ENCODE assay signal across 27 mouse cellular contexts in the genomic region with DNA sequence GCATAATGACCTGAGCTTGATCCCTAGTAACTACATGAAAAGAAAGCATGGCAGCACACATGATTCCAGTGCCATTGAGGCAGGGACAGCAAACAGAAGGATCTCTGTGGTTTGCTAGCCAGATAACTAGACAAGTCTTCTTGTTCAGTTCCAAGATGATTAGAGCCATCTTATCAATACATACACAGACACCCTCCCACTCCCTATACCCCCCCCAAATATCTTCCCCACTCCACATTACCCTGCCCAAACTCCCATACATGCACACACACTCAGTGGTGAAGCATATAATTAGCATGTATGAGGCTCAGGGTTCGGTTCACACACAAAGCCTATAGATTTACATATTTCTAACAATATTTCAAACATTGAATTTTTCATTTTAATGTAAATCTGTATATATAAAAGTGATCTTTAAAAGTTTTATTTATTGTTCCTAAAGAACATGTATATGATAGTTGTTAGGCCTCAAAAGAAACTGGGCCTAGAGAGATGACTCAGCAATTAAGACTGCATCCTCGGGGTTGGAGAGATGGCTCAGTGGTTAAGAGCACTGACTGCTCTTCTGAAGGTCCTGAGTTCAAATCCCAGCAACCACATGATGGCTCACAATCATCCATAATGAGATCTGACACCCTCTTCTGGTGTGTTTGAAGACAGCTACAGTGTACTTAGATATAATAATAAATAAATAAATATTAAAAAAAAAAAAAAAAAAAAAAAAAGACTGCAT. TPM values are rescaled to one million over a fixed set of nuclear protein-coding genes. Genes with fewer than 3 reads are reported as not detected.
A peak's percentile ranks its signal among the peaks of the same experiment; 100 is the strongest.
DNase-seq lines count a peak whose midpoint lies in the region; ATAC-seq and TF ChIP-seq lines count a peak whose summit lies in the region.
"Had no signal": no experiment of that assay in that cellular context is flagged by ENCODE, and none has a peak within 500 bp of the region (broad histone marks: within the 10 kb centered on the region; RNA-seq: fewer than 3 reads in every experiment).

No protein-coding gene starts in this region.

- H3K27ac ChIP-seq in ES-E14 (ENCODE audit: insufficient read depth, low read depth, low read length, poor library complexity, severe bottlenecking), result no peak overlapping the region
- H3K27ac ChIP-seq in MEL (ENCODE audit: control insufficient read depth, low read depth, low read length), result no peak overlapping the region
- no peak overlapping the region for H3K27ac ChIP-seq in liver, embryonic 11.5 days (ENCODE audit: low read depth, low read length)
- 0 out of 2 replicates have a peak overlapping the region, but pooled peaks have one; percentile 22 for H3K27ac ChIP-seq in liver, embryonic 14.5 days
- H3K27ac ChIP-seq: forebrain, embryonic 10.5 days; forebrain, embryonic 13.5 days; gastrocnemius, adult 2 months; heart, embryonic 10.5 days; heart, embryonic 13.5 days; hindbrain, embryonic 14.5 days; hindbrain, postnatal 0 days had no signal

- no peak for TF ChIP-seq RAD21 in MEL (IDR thresholded peaks at IDR 0.05; ENCODE audit: low read depth, low read length)

- no peak overlapping the region for H3K9ac ChIP-seq in ES-E14 (ENCODE audit: insufficient read depth, low read depth, low read length, poor library complexity, severe bottlenecking)
- no peak overlapping the region for H3K9ac ChIP-seq in MEL (ENCODE audit: control insufficient read depth, low read depth, low read length, poor library complexity, severe bottlenecking)
- no peak overlapping the region for H3K9ac ChIP-seq in liver, embryonic 11.5 days (ENCODE audit: low read depth, low read length)
- H3K9ac ChIP-seq in liver, embryonic 14.5 days (replicated peaks), result no peak overlapping the region
- H3K9ac ChIP-seq: forebrain, embryonic 13.5 days; heart, embryonic 13.5 days; hindbrain, embryonic 14.5 days had no signal

- DNase-seq in ES-E14 (ENCODE audit: low read depth, low spot score) (no peak), MEL (ENCODE audit: low read depth, low spot score) (peak; percentile 31)
- DNase-seq in liver, embryonic 11.5 days (ENCODE audit: low spot score), result no peak
- DNase-seq in liver, embryonic 14.5 days (ENCODE audit: low read depth in 3 of 3, low spot score in 3 of 3), result no peak
- no peak for DNase-seq in thymus, postnatal 36 days
- no peak for DNase-seq in left cerebral cortex, postnatal 10 days (ENCODE audit: extremely low spot score in 1 of 2, low spot score in 2 of 2)
- no peak for DNase-seq in frontal cortex, postnatal 25 days (ENCODE audit: low spot score in 2 of 2)
- no peak for DNase-seq in testis, postnatal 14 days (ENCODE audit: low spot score)
- DNase-seq: adrenal gland, postnatal 10 days; adrenal gland, postnatal 36 days; cerebellum, adult 11-12 months; cerebellum, adult 8-10 months; cerebellum, postnatal 14 days; gastrocnemius, adult 2 months; gastrocnemius, postnatal 14 days; heart, adult 18-20 months; heart, postnatal 14 days; heart, postnatal 4 days had no signal

- TF ChIP-seq POLR2A in MEL (IDR thresholded peaks at IDR 0.05; ENCODE audit: control insufficient read depth in 1 of 2, insufficient read depth in 1 of 2, low read depth in 1 of 2, low read length in 2 of 2, poor library complexity in 1 of 2), result no peak

- peak; percentile 93 for ATAC-seq in liver, embryonic 11.5 days (replicated peaks; ENCODE audit: low FRiP score)
- ATAC-seq in liver, embryonic 14.5 days (ENCODE audit: insufficient read depth), result peak; percentile 86
- ATAC-seq: CD4-positive, CD25-positive, alpha-beta regulatory T cell, adult 4 months; forebrain, embryonic 13.5 days; forebrain, embryonic 16.5 days; hindbrain, postnatal 0 days; Patski had no signal

- WGBS in liver, embryonic 11.5 days, result 67% methylated on average over 2 of the region's 2 CpGs
- WGBS in liver, embryonic 14.5 days (ENCODE audit: insufficient replicate concordance), result 25% methylated on average over 2 of the region's 2 CpGs

- H3K4me3 ChIP-seq in ES-E14 (ENCODE audit: insufficient read depth in 1 of 2, low read depth in 1 of 2, low read length in 2 of 2, poor library complexity in 1 of 2, severe bottlenecking in 1 of 2) (no peak overlapping the region), MEL (ENCODE audit: control insufficient read depth in 1 of 2, insufficient read depth in 1 of 2, low read depth in 2 of 2, low read length in 2 of 2) (no peak overlapping the region)
- H3K4me3 ChIP-seq in liver, embryonic 11.5 days (ENCODE audit: low read depth, low read length), result no peak overlapping the region
- H3K4me3 ChIP-seq in liver, embryonic 14.5 days (ENCODE audit: insufficient read depth in 1 of 2, low read depth in 2 of 2, low read length in 2 of 2), result no peak overlapping the region
- H3K4me3 ChIP-seq: forebrain, embryonic 10.5 days; forebrain, embryonic 13.5 days; gastrocnemius, adult 2 months; heart, embryonic 10.5 days; heart, embryonic 13.5 days had no signal

- no peak for TF ChIP-seq CTCF in MEL (IDR thresholded peaks at IDR 0.05 in 2 of 3, conservative IDR thresholded peaks at IDR 0.05 in 1 of 3; ENCODE audit: control insufficient read depth in 1 of 3, insufficient read depth in 1 of 3, low read depth in 2 of 3, low read length in 3 of 3, poor library complexity in 1 of 3, severe bottlenecking in 1 of 3)
- no peak for TF ChIP-seq CTCF in liver, embryonic 14.5 days (IDR thresholded peaks at IDR 0.05; ENCODE audit: low read depth)

- H3K36me3 ChIP-seq in ES-E14 (ENCODE audit: control insufficient read depth, insufficient read depth, low read length, poor library complexity, severe bottlenecking) (peaks cover 2% of the 10 kb centered on the region), MEL (ENCODE audit: control insufficient read depth in 1 of 2, insufficient read depth in 2 of 2, low read length in 2 of 2) (peaks cover 4 to 6% of the 10 kb centered on the region in 2 experiments)
- no peaks in the 10 kb centered on the region for H3K36me3 ChIP-seq in liver, embryonic 11.5 days (ENCODE audit: control insufficient read depth, insufficient read depth, low read length)
- H3K36me3 ChIP-seq in liver, embryonic 14.5 days (replicated peaks; ENCODE audit: control insufficient read depth, insufficient read depth, low read depth), result no peaks in the 10 kb centered on the region; the same call in 1 of the 2 replicates

- in situ Hi-C loops in ES-E14 (cut with MboI; ENCODE audit: low sequenced_read_pairs in 2 of 2, unreplicated experiment in 2 of 2), result no loop called here

- TF ChIP-seq EP300 in MEL (IDR thresholded peaks at IDR 0.05; ENCODE audit: low read depth in 1 of 2, low read length in 2 of 2), result peak; percentile 46 to 56; a peak in 3 of 4 replicates
- TF ChIP-seq EP300 in liver, embryonic 14.5 days (IDR thresholded peaks at IDR 0.05; ENCODE audit: low read depth), result peak; percentile 39; the same call in 1 of the 2 replicates

- H3K4me2 ChIP-seq in liver, embryonic 11.5 days, result no peak overlapping the region
- H3K4me2 ChIP-seq in liver, embryonic 14.5 days (ENCODE audit: low read depth), result no peak overlapping the region
- H3K4me2 ChIP-seq: forebrain, embryonic 13.5 days; heart, embryonic 13.5 days; hindbrain, embryonic 14.5 days had no signal

- intact Hi-C loops in left cerebral cortex, postnatal 10 days (cut with DNase I), result no loop called here

- H3K27me3 ChIP-seq in MEL (ENCODE audit: control insufficient read depth in 1 of 2, insufficient read depth in 2 of 2, low read length in 2 of 2), result no peaks in the 10 kb centered on the region
- no peaks in the 10 kb centered on the region for H3K27me3 ChIP-seq in liver, embryonic 11.5 days (replicated peaks; ENCODE audit: control insufficient read depth, insufficient read depth, low read length)
- no peaks in the 10 kb centered on the region for H3K27me3 ChIP-seq in liver, embryonic 14.5 days (ENCODE audit: control insufficient read depth, insufficient read depth, low read length)
- H3K27me3 ChIP-seq: forebrain, embryonic 13.5 days; heart, embryonic 13.5 days; Patski had no signal

- no peaks in the 10 kb centered on the region for H3K9me3 ChIP-seq in ES-E14 (ENCODE audit: control insufficient read depth, insufficient read depth, low read depth, low read length)
- no peaks in the 10 kb centered on the region for H3K9me3 ChIP-seq in MEL (replicated peaks; ENCODE audit: insufficient read depth, low read length)
- no peaks in the 10 kb centered on the region for H3K9me3 ChIP-seq in liver, embryonic 11.5 days (ENCODE audit: control insufficient read depth, low read length)
- H3K9me3 ChIP-seq in liver, embryonic 14.5 days (ENCODE audit: control insufficient read depth, low read length), result no peaks in the 10 kb centered on the region
- H3K9me3 ChIP-seq: forebrain, embryonic 10.5 days; forebrain, embryonic 13.5 days; heart, embryonic 10.5 days; heart, embryonic 13.5 days had no signal

- H3K4me1 ChIP-seq in ES-E14 (ENCODE audit: control insufficient read depth in 2 of 2, insufficient read depth in 2 of 2, low read length in 2 of 2, poor library complexity in 1 of 2), result no peaks in the 10 kb centered on the region
- H3K4me1 ChIP-seq in MEL (ENCODE audit: control insufficient read depth in 1 of 2, insufficient read depth in 2 of 2, low read length in 2 of 2), result peaks cover 4 to 7% of the 10 kb centered on the region in 2 experiments; a peak in 2 of 4 replicates
- H3K4me1 ChIP-seq in liver, embryonic 11.5 days (replicated peaks; ENCODE audit: control insufficient read depth, insufficient read depth, low read length), result no peaks in the 10 kb centered on the region; the same call in 1 of the 2 replicates
- peaks cover 3 to 6% of the 10 kb centered on the region in 2 experiments for H3K4me1 ChIP-seq in liver, embryonic 14.5 days (replicated peaks; ENCODE audit: control insufficient read depth in 2 of 2, insufficient read depth in 2 of 2, low read length in 1 of 2)
- H3K4me1 ChIP-seq: forebrain, embryonic 10.5 days; forebrain, embryonic 13.5 days; heart, embryonic 10.5 days had no signal

- no peaks in the 10 kb centered on the region for H3K79me2 ChIP-seq in MEL (ENCODE audit: control insufficient read depth, insufficient read depth, low read length, poor library complexity)

RNA-seq across cellular contexts. Expression of gene Snap29, which starts 22.0 kb away (rescaled TPM):
- total RNA-seq in ES-E14 (2012; rRNA removed), result 5.2 and 7.5 TPM in 2 replicates
- total RNA-seq in MEL (2012; rRNA removed), result 9.4 and 11.6 TPM in 2 replicates
- 10 to 100 TPM in 1 of 2 experiments, not detected in 1; 11.8 TPM for polyA plus RNA-seq in MEL (2012; ENCODE audit: insufficient read depth in 1 of 2, insufficient read length in 2 of 2, low read depth in 1 of 2, low replicate concordance in 2 of 2, missing spikeins in 1 of 2)
- 7.2 and 8.7 TPM in 2 replicates for polyA plus RNA-seq in liver, embryonic 11.5 days (2014; fragmentation: Nextera tagmentation; extraction: Ambion mirVana)
- 3.1 and 4.3 TPM in 2 replicates for polyA plus RNA-seq in liver, embryonic 14.5 days (2012; rRNA removed)
- 4.5 and 4.9 TPM in 2 replicates for polyA plus RNA-seq in liver, embryonic 14.5 days (2014; fragmentation: Nextera tagmentation; extraction: Ambion mirVana)
- total RNA-seq in left cerebral cortex, postnatal 10 days (2021), result 10 to 100 TPM; 28.5 to 30.9 TPM

RNA-seq across cellular contexts. Expression of gene Pi4ka, which starts 22.4 kb away (rescaled TPM):
- 42.5 and 45.4 TPM in 2 replicates for total RNA-seq in ES-E14 (2012; rRNA removed)
- total RNA-seq in MEL (2012; rRNA removed), result 25.0 and 30.9 TPM in 2 replicates
- polyA plus RNA-seq in MEL (2012; ENCODE audit: insufficient read depth in 1 of 2, insufficient read length in 2 of 2, low read depth in 1 of 2, low replicate concordance in 2 of 2, missing spikeins in 1 of 2), result 100 to 1,000 TPM in 1 of 2 experiments, 10 to 100 TPM in 1; 73.1 to 286 TPM
- polyA plus RNA-seq in liver, embryonic 11.5 days (2014; fragmentation: Nextera tagmentation; extraction: Ambion mirVana), result 29.7 and 30.4 TPM in 2 replicates
- polyA plus RNA-seq in liver, embryonic 14.5 days (2012; rRNA removed), result 15.9 and 19.0 TPM in 2 replicates
- polyA plus RNA-seq in liver, embryonic 14.5 days (2014; fragmentation: Nextera tagmentation; extraction: Ambion mirVana), result 13.7 and 16.8 TPM in 2 replicates
- 100 to 1,000 TPM; 198 to 199 TPM for total RNA-seq in left cerebral cortex, postnatal 10 days (2021)

RNA-seq across cellular contexts. Expression of gene Serpind1, which starts 52.6 kb away (rescaled TPM):
- 0.09 TPM in 1 of 2 replicates, not detected in the other for total RNA-seq in ES-E14 (2012; rRNA removed)
- total RNA-seq in MEL (2012; rRNA removed), result not detected in 2 replicates
- polyA plus RNA-seq in MEL (2012; ENCODE audit: insufficient read depth in 1 of 2, insufficient read length in 2 of 2, low read depth in 1 of 2, low replicate concordance in 2 of 2, missing spikeins in 1 of 2), result not detected
- 110 and 128 TPM in 2 replicates for polyA plus RNA-seq in liver, embryonic 11.5 days (2014; fragmentation: Nextera tagmentation; extraction: Ambion mirVana)
- polyA plus RNA-seq in liver, embryonic 14.5 days (2012; rRNA removed), result 101 and 113 TPM in 2 replicates
- polyA plus RNA-seq in liver, embryonic 14.5 days (2014; fragmentation: Nextera tagmentation; extraction: Ambion mirVana), result 154 and 169 TPM in 2 replicates
- total RNA-seq in left cerebral cortex, postnatal 10 days (2021), result 1 to 10 TPM; 1.9 to 2.0 TPM
